Mouse (Mus musculus) liver, embryonic 14 days (tissue): ENCODE results near the gene Mrpl1. TPM values are rescaled to one million over a fixed set of nuclear protein-coding genes. Genes with fewer than 3 reads are reported as not detected.

ENCODE experiments used
- polyA plus RNA-seq: library from polyadenylated mRNA; depleted of rRNA; stranded (reverse); fragments of >200 nt; gene quantifications from 2 replicates; pipeline ENCODE4 v1.2.3, GENCODE M21; 2012; rRNA removed

Gene Mrpl1
- 7.0 and 7.9 TPM in 2 replicates for polyA plus RNA-seq

GRCm38 (mm10) chr5:96209459-96209858 lies at the start of gene Mrpl1:
Mrpl1 (plus strand) TSS chr5:96209493.

GRCm38 (mm10) chr5:96164021-96164411 lies 45.3 kb upstream of the Mrpl1 start, which contains the start of gene Cnot6l:
Cnot6l (minus strand) TSS chr5:96164171.

Other genes starting within 250 kb of the Mrpl1 start
- gene Cnot6l, start 45.3 kb upstream of the Mrpl1 start, polyA plus RNA-seq: 2.7 and 4.5 TPM in 2 replicates
- gene Fras1, start 164.5 kb downstream of the Mrpl1 start, polyA plus RNA-seq: 0.52 and 0.58 TPM in 2 replicates